Mouse (Mus musculus): ENCODE measurements around the gene C3. TPM values are rescaled to one million over a fixed set of nuclear protein-coding genes. Genes with fewer than 3 reads are reported as not detected.

C3 gene
- polyA plus RNA-seq, 1 experiment: 170 TPM

DNA sequence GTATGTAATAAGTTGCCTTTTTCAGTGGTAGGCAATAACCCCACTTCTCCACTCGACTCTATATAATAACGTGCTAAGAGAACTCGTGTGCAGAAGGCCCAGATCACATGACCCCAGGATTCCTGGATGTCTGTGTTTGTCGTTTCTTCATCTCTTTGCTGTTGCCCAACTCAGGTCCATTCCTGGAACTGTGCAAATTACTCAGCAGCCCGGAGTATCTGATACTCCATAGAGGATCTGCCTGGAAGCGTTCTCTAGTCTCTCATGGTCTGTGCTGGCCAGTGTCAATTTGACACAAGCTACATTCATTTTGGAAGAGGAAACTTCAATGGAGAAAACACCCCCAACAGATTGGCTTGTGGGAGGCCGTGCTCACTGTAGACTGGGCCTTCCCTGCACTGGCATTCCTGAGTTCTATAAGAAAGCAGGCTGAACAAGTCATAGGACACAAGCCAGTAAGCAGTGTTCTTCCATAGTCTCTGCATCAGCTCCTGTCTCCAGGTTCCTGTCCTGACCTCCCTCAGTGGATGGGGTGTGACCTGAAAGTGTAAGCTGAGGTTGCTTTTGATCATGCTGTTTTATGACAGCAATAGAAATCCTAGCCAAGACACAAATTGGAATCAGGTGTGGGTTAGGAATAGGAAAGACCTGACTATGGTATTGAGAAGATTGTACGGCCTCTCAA, 32.5 kb downstream of the C3 start:
- 86% methylated on average over 8 of the region's 8 CpGs for WGBS
- no peak overlapping the region for H3K4me3 ChIP-seq (ENCODE audit: extremely low read depth, insufficient read depth, insufficient read length)
- no peak for TF ChIP-seq CTCF (IDR thresholded peaks at IDR 0.05; ENCODE audit: extremely low read depth, insufficient read depth, insufficient read length, insufficient replicate concordance)
- TF ChIP-seq POLR2A (IDR thresholded peaks at IDR 0.05; ENCODE audit: low read depth, low read length): no peak
- H3K27ac ChIP-seq (ENCODE audit: insufficient read depth, low read length): no peak overlapping the region
- no peak for DNase-seq (ENCODE audit: low read depth in 1 of 2, low spot score in 2 of 2)
- no peaks in the 10 kb centered on the region for H3K36me3 ChIP-seq (ENCODE audit: control insufficient read depth, insufficient read depth, low read length)
- no peaks in the 10 kb centered on the region for H3K4me1 ChIP-seq (ENCODE audit: control insufficient read depth, insufficient read depth, insufficient read length)
- no peaks in the 10 kb centered on the region for H3K27me3 ChIP-seq (ENCODE audit: control insufficient read depth, insufficient read depth, low read length)

DNA sequence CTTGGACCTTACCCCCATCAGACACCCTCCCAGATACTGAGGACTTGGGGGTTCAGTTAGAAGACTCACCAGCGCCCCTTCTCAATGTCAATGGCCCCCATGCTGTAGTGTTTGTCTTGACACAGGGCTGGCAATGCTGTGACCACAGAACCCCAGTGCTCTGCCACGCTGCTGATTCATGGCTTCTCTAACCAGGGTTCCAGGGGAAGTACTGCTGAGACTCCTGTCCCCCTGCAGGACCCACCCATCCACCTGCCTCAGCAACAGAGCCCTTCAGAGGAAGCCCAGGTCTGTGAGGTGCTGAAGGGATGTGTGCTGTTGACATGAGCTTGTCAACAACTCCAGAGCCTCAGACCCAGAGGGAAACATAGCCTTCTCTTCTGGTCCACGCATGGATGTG, 33.2 kb downstream of the C3 start:
- TF ChIP-seq CTCF (IDR thresholded peaks at IDR 0.05; ENCODE audit: extremely low read depth, insufficient read depth, insufficient read length, insufficient replicate concordance) (no peak), POLR2A (IDR thresholded peaks at IDR 0.05; ENCODE audit: low read depth, low read length) (no peak)
- Histone ChIP-seq H3K36me3 (ENCODE audit: control insufficient read depth, insufficient read depth, low read length) (no peaks in the 10 kb centered on the region), H3K27ac (ENCODE audit: insufficient read depth, low read length) (no peak overlapping the region), H3K4me3 (ENCODE audit: extremely low read depth, insufficient read depth, insufficient read length) (no peak overlapping the region), H3K4me1 (ENCODE audit: control insufficient read depth, insufficient read depth, insufficient read length) (no peaks in the 10 kb centered on the region), H3K27me3 (ENCODE audit: control insufficient read depth, insufficient read depth, low read length) (no peaks in the 10 kb centered on the region)
- 55% methylated on average over 3 of the region's 3 CpGs for WGBS
- no peak for DNase-seq (ENCODE audit: low read depth in 1 of 2, low spot score in 2 of 2)

DNA sequence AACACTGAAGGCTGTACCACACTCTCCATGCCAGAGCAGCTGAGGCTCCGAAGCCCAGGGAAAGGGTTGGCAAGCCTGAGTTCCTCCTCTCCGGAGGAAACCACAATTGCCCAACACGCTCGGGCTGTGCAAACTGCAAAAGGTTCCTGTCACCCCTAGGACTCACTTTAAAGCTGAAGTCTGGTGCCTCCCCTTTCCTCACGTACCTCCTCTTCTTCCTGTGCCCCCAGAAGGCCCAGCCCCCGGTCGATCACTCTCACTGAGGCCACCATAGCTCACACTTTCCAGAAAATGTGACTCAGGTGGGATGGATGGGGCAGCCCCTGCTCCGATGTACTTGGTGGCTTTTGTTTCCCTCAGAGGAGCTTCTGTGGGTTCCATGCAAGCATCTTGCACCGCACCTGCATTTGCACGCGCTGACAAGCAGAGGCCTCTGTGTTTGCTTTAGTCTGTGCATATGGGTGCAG, 33.9 kb downstream of the C3 start, which contains the start of gene Tnfsf14:
Gene Tnfsf14 (minus strand): TSS at position 137 of the 467 bp plus-strand sequence.
- Histone ChIP-seq H3K4me3 (ENCODE audit: extremely low read depth, insufficient read depth, insufficient read length) (peak within 1 kb of the TSS; percentile 44), H3K36me3 (ENCODE audit: control insufficient read depth, insufficient read depth, low read length) (no peaks in the 10 kb centered on the region), H3K27ac (ENCODE audit: insufficient read depth, low read length) (peak within 1 kb of the TSS; percentile 11), H3K27me3 (ENCODE audit: control insufficient read depth, insufficient read depth, low read length) (no peaks in the 10 kb centered on the region), H3K4me1 (ENCODE audit: control insufficient read depth, insufficient read depth, insufficient read length) (no peaks in the 10 kb centered on the region; the same call in 1 of the 2 replicates)
- TF ChIP-seq CTCF (IDR thresholded peaks at IDR 0.05; ENCODE audit: extremely low read depth, insufficient read depth, insufficient read length, insufficient replicate concordance) (no peak), POLR2A (IDR thresholded peaks at IDR 0.05; ENCODE audit: low read depth, low read length) (no peak)
- WGBS: 6% methylated on average over 11 of the region's 11 CpGs
- DNase-seq (ENCODE audit: low read depth in 1 of 2, low spot score in 2 of 2): peak; percentile 5 to 8

DNA sequence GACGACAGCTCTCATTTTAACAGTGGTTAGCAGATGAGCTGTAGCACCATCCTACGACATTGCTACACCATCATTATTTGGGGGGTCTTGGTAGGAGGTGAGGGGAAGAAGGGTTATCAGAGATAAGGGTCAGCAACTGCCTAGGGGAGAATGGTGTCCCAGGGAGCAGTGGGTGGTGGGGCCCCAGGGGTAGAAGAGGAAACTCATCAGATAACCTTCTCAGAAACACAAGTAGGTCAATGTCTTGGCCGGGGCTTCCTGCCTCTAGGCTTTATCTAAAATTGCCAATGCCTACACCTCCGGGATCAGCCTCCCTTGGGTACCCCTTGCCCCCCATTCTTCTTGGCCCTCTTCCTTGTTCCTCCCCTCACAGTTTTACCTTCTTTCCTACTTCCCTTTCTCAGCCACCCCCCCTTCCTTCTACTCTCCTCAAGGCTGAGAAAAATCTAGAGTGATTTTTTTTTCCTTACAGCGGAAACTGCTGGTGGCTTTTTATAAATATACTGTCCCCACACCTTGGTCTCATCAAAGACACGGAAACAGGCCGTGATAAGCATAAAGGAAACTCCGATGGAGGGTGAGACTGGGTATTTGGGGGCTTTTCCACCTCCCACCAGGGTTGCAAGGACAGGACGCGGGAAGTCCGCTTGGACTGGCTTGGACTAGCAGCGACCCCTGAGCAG, 39.3 kb downstream of the C3 start:
- peak overlapping the region; percentile 61; the same call in 1 of the 2 replicates for H3K27ac ChIP-seq (ENCODE audit: insufficient read depth, low read length)
- peaks cover 3% of the 10 kb centered on the region; the same call in 1 of the 2 replicates for H3K4me1 ChIP-seq (ENCODE audit: control insufficient read depth, insufficient read depth, insufficient read length)
- no peak for DNase-seq (ENCODE audit: low read depth in 1 of 2, low spot score in 2 of 2)
- H3K4me3 ChIP-seq (ENCODE audit: extremely low read depth, insufficient read depth, insufficient read length): 0 out of 2 replicates have a peak overlapping the region, but pooled peaks have one; percentile 9
- 27% methylated on average over 12 of the region's 12 CpGs for WGBS
- H3K36me3 ChIP-seq (ENCODE audit: control insufficient read depth, insufficient read depth, low read length): no peaks in the 10 kb centered on the region
- TF ChIP-seq CTCF (IDR thresholded peaks at IDR 0.05; ENCODE audit: extremely low read depth, insufficient read depth, insufficient read length, insufficient replicate concordance): no peak
- no peak for TF ChIP-seq POLR2A (IDR thresholded peaks at IDR 0.05; ENCODE audit: low read depth, low read length)
- no peaks in the 10 kb centered on the region for H3K27me3 ChIP-seq (ENCODE audit: control insufficient read depth, insufficient read depth, low read length)

DNA sequence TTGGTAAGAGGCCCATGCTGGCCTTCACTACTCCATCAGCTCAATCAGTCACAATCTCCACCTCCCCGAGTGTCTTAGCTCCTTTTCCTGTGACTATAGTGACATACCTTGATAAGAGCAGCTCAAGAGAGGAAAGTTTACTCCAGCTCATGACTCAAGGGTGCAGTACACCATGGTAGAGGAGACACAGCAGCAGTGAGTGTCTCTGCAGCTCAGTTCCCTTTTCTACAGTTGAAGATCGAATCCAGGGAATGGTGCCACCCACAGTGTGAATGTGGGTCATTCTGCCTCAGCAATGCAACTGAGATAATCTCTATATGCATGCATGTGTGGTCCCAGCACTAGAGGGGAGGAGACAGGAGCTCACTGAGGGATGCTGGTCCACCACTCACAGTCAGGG, 42.3 kb downstream of the C3 start:
- TF ChIP-seq POLR2A (IDR thresholded peaks at IDR 0.05; ENCODE audit: low read depth, low read length) (no peak), CTCF (IDR thresholded peaks at IDR 0.05; ENCODE audit: extremely low read depth, insufficient read depth, insufficient read length, insufficient replicate concordance) (no peak)
- no peak overlapping the region for H3K4me3 ChIP-seq (ENCODE audit: extremely low read depth, insufficient read depth, insufficient read length)
- WGBS: 64% methylated on average over 2 of the region's 2 CpGs
- no peak for DNase-seq (ENCODE audit: low read depth in 1 of 2, low spot score in 2 of 2)
- no peaks in the 10 kb centered on the region for H3K27me3 ChIP-seq (ENCODE audit: control insufficient read depth, insufficient read depth, low read length)
- peaks cover 3% of the 10 kb centered on the region; the same call in 1 of the 2 replicates for H3K4me1 ChIP-seq (ENCODE audit: control insufficient read depth, insufficient read depth, insufficient read length)
- H3K36me3 ChIP-seq (ENCODE audit: control insufficient read depth, insufficient read depth, low read length): no peaks in the 10 kb centered on the region
- no peak overlapping the region for H3K27ac ChIP-seq (ENCODE audit: insufficient read depth, low read length)

DNA sequence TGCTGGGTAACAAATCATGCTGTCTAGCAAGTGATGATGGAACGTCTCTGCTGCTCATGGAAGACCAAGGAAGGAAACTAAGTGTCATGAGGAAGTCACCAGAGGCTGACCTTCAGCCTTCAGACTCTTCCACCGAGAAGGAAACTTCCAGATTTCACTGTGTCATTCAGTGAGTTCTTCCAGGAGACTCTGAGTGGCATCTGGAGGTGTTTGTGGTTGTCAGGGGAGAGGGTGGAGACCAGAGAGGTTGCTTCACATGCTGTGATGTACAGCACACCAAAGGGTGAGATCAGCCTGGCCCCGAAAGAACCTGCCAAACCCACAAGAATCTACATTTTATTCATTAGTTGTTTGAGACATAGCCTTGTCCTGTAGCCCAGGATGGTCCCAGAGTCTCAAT, 45.1 kb downstream of the C3 start:
- DNase-seq (ENCODE audit: low read depth in 1 of 2, low spot score in 2 of 2): no peak
- no peak overlapping the region for H3K4me3 ChIP-seq (ENCODE audit: extremely low read depth, insufficient read depth, insufficient read length)
- 32% methylated on average over 3 of the region's 3 CpGs for WGBS
- H3K27ac ChIP-seq (ENCODE audit: insufficient read depth, low read length): no peak overlapping the region
- H3K4me1 ChIP-seq (ENCODE audit: control insufficient read depth, insufficient read depth, insufficient read length): no peaks in the 10 kb centered on the region
- H3K36me3 ChIP-seq (ENCODE audit: control insufficient read depth, insufficient read depth, low read length): no peaks in the 10 kb centered on the region
- TF ChIP-seq CTCF (IDR thresholded peaks at IDR 0.05; ENCODE audit: extremely low read depth, insufficient read depth, insufficient read length, insufficient replicate concordance) (no peak), POLR2A (IDR thresholded peaks at IDR 0.05; ENCODE audit: low read depth, low read length) (no peak)
- H3K27me3 ChIP-seq (ENCODE audit: control insufficient read depth, insufficient read depth, low read length): no peaks in the 10 kb centered on the region
